Mouse (Mus musculus) c-Kit-positive CD71-positive TER-119-positive erythroid progenitor cells, embryonic 14.5 days (primary cell): Measurements from ENCODE around the gene Col6a6.
"Not testable (repeated sequence)": the region's sequence is repeated elsewhere in the genome, so short reads cannot be mapped to it uniquely, and the experiment has no call there.

ENCODE experiments used
- DNase-seq: peaks from one replicate; pipeline ENCODE4 v3.0.0-alpha.2; 2013; ENCODE audit warnings: low spot score

Gene Col6a6

DNA sequence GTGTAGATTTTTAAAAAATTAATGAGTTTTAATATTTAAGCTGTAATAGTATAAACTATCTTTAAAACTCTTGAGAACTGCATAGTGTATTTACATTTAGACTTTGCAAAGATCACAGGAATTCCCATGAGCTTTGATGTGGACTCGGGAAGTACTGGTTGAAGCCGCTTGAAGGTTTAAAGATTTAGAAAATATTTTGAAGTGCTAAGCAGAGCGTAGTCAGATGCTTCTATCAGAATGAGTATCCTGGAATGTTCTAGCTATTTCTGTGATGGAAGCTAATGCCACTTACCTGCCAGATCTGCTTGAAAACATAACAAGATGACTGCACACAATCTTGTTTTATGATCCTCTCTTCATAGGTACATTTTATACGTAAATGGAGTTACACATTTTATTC, 157.0 kb downstream of the Col6a6 start:
- DNase-seq, result no peak

DNA sequence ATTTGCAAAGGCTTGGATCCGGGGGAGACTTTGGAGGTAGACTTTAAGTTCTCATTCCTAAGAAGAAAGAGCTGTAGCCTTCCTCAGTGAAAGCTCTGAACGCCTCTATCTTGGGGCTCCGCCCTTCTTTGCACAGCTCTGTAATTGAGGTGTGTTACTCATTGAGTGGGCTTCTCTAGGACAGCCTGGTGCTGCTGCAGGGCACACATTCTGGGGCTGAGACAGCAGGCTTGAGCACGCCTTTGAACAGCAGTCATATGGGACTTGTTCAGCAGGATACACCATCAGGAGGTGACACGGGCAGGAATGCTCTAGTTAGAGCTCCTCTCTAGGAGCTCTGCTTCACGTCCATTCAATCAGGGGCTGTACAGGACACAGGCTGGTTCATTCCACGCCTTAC, 162.7 kb downstream of the Col6a6 start:
- no peak for DNase-seq

DNA sequence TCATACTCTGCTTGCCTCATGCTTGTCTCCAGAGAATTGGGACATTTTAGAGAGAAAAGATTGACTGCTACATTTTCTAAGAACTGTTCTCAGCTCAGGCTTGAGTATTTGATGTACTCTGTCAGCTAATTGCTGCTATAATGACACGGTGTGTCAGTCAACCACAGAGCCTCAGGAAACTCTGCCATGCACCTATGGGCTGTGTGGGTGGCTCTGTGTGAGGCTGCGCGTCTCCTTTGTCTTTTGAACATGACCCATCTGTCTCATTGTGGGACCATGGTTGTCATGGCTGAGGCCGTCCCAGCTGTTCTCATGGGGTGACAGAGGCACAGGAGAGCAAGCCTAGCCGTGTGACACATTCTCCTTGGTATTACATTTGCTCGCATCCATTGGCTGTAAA, 168.1 kb downstream of the Col6a6 start:
- DNase-seq, result no peak

DNA sequence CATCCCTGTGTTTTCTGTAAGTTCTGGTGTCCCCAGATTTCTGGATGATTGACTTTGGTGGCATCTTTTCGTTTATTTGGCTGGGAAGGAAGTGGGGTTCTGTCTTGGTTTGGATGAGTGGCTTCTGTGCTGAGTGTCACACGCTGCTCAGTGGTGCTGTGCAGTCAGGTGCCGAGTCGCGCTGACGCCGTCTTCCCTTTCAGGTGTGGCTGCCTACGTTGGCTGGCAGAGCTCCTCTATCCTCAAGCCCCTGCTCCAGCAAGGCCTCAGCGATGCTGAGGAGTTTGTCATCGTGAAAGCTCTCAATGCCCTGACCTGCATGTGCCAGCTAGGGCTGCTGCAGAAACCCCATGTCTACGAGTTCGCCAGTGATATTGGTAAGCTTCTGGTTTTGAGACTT, 169.7 kb downstream of the Col6a6 start:
- DNase-seq, result no peak

DNA sequence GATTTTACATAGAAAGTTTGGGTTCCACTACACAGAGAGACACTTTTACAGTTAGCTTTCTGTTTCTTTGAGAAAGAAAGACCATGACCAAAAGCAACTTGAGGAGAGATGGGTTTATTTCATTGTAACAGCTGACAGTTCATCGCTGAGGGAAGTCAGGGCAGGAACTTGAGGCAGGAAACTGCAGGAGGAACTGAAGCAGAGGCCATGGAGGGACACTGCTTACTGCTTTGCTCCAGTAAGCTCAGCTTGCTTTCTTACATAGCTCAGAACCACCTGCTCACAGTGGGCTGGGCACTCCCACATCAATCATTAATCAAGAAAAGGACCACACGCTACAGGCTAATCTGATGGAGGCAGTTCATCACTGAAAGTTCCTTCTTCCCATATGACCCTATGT, 171.8 kb downstream of the Col6a6 start:
- DNase-seq, result no peak

DNA sequence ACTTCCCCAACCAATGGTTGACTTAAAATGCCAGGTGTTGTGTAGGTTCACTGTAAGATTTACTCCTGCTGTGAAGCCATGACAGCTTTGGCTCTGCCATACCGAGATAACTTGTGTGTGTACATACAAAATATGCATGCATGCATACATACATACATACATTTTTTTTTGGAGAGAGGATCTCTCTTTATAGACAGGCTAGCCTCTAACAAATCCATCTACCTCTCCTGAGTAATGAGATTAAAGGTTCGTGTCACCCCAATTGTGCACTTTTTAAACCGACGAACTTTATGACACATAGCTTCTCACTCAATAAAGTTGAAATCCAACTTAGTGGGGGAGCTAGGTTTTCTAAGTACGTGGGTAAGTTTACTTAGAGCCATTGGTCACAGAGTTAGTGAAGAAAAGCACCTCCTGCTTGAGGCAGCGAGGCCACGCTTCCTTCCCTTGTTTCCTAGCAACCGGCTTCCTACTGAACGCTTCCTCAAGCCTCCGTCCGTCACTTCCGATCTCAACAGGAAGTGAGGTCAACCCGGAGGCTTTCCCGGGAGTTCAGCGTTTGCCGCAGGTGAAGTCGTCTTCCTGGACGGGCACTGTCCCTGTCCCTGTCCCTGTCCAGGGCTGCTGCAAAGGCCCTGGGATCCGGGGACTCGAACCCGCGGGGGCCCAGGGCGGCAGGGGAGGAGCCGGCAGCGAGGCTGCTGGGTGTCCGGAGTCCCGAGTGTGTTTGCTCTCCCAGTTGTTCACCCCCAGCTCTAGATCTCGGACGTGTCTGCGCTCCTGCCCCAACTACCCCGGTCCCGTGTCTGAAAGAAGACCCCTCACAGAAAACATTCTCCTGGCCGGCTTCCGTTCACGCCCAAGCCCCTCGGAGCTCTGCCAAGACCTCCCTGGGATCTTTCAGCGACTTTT, 185.2 kb downstream of the Col6a6 start, which contains the start of gene Pik3r4:
TSS of gene Pik3r4 (plus strand) at position 519 of the 912 bp plus-strand sequence.
- DNase-seq, result peak; percentile 95

DNA sequence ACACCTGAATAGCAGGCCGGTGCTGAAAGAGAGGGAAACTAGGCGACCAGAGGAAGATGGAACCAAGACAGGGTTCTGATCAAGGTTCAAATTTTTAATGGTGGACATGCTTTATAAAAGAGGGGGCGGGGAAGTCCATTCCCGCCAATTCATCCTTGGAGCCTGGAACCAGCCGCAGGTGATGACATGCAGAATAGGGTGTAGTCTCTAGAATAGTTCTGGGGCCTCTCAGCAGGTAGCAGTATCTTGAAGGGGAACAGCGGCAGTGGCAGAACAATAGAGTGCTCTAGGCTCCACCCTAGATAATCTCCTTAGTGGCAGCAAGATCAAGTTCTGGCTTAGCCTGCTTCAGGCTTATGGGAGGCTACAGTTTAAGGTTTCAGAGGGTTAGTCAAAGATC, 186.6 kb downstream of the Col6a6 start:
- not testable (repeated sequence) for DNase-seq
